Mouse (Mus musculus): ENCODE measurements around the gene Gm20388.

The Gm20388 gene

DNA sequence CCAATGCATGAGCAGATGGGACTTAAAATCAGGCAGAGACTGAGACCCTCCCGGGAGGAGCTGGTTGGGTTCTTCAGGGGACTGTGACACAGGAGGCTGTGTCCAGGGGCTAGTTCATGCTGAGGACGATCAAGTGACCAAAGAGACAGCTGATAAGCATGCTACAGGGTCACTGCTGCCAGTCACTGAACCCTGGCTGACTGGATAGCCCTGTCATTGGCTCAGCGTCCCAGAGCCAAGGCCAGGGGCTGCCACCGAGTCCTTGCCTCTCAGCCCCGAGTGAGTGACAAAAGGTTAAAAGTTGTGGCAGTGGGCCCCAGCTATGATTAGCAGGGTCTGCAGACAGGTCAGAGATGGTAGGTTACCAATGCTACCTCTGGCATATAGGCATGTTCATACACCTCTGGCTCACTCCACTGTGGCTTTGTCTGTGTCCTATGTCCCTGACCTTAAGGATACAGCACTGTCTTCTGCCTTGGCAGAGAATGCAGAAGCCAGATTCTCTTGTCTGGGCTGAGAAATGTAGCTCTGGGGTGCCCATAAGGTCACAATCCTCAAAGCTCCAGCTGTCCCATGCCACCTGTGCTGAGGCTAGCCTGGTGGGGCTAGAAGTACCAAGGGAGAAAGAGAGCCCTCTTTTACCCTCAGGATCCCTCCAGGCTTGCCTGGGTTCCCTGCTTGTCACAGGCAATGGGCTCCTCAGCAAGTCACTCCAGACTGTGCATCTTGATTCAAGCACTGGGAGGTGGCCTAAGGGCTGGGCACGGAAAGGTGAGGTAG lies 2733.7 kb downstream of the Gm20388 start:
- DNase-seq (ENCODE audit: low spot score) = no peak

DNA sequence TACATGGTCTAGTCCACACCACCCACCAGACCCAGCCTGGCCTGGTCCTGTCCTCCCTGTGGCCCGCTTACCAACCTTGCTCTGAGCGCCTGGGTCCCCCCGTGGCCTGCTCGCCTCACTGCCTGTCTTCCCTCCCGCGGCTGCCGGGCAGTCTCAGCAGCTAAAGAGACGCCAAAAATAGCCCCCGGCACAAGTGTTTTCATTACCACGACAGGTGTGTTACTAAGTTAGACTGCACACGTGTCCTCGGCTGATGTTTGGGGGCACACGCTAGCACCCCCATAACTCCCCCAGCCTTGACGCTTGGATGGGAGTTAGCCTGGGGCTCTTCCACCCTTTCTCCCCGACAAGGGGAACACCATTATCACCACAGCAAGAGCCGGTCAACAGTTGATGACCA lies 2735.7 kb downstream of the Gm20388 start:
- DNase-seq (ENCODE audit: low spot score) = no peak

DNA sequence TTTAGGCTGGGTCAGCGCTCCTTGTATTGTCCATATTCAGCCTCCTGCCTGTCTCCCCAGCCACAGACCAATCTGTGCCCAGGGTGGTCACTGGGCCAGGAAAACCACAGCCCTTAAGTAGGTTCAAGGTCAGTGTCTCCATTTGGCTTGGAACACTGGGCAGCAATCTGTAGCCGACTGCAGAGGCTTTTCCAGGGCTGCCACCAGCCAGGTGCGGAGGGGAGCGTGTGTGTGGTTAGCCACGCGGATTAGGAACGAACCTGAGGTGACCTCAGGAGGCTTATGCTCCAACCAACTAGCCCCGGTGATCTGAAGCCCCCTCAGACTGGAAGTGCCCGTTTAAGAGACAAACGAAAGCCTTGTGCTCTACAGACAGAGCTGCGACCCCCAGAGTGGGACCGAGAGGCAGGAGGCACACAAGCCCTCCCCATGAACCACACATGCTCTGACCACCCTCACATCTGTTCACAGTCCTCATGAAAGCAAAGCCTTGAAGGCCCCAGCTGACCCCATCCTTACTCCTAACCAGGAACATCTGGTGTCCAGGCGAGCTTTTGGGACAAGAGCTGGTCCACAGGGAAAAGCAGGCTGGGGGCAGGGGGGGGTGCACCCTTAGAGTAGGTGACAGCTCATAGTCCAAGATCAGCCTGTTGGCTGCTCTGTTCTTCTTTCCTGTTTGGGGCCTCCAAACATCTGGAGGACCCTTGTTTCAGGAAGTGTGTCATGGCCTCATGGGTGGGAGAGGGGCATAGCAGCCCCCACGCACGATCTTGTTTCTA lies 2737.7 kb downstream of the Gm20388 start:
- no peak for DNase-seq (ENCODE audit: low spot score)

DNA sequence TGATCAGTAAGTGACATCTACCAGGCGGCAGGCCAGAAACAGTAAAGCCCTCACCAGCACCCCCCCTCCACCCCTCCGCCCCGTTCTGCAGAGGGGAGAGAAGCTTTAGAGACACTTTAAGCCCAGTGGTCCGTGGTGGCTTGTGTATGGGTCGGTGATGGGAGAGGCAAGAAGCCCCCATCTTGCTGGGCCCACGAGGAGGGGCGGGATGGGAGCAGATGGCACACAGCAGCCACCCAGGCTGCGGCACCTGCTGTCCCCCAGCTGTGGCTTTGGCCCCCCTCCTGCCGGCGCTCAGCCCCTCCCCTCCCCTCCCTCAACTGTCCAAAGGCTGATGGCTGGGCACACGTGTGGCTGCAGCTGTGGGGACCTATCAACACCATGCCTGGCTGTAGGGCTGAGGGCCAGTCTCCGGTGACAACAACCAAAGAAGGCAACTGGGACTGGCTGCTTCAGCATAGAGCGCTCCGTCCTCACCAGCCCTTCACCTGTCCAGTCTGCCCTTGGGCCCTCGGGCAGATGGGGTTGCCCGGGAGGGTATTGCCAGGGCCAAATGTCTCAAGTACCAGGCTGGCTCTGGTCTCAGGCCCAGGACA lies 2740.8 kb downstream of the Gm20388 start:
- DNase-seq (ENCODE audit: low spot score) = no peak

DNA sequence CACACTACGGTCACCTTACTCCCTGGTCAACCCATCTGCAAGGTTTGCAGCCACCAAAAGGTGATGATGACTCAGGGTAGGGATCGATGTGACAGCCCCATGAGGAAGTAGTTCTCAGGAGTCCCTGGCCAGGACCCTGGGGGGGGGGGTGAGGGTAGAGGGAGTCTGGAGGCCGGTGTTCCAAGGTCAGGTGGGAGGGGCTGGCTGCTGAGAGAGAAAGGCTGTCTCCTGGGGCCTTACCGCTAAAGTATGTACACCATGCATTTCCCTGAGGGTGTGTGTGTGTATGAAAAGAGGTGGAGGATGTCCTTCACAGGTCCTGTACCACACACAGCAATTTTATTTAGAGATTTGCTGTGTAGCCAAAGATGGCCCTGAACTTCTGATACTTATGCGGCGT lies 2742.0 kb downstream of the Gm20388 start:
- DNase-seq (ENCODE audit: low spot score) = no peak

DNA sequence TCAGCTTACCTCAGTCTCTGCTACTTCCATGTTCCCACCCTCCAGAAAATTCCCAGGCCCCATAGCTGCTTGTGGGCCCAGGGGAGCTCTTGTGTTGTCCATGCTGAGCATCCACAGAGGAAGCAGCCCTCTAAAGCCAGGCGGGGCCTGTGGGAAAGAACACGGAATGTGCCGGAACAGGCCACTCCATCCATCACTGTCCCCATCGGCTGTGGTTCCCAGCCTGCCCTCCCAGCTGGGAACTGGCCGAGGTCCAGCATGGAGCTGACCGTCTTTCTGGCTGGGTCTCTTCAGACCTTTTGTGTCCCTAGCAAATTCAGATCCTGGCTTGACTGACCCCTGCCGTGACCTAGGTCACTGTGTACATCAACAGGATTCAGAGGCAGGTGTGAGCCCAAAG lies 2744.1 kb downstream of the Gm20388 start:
- no peak for DNase-seq (ENCODE audit: low spot score)

DNA sequence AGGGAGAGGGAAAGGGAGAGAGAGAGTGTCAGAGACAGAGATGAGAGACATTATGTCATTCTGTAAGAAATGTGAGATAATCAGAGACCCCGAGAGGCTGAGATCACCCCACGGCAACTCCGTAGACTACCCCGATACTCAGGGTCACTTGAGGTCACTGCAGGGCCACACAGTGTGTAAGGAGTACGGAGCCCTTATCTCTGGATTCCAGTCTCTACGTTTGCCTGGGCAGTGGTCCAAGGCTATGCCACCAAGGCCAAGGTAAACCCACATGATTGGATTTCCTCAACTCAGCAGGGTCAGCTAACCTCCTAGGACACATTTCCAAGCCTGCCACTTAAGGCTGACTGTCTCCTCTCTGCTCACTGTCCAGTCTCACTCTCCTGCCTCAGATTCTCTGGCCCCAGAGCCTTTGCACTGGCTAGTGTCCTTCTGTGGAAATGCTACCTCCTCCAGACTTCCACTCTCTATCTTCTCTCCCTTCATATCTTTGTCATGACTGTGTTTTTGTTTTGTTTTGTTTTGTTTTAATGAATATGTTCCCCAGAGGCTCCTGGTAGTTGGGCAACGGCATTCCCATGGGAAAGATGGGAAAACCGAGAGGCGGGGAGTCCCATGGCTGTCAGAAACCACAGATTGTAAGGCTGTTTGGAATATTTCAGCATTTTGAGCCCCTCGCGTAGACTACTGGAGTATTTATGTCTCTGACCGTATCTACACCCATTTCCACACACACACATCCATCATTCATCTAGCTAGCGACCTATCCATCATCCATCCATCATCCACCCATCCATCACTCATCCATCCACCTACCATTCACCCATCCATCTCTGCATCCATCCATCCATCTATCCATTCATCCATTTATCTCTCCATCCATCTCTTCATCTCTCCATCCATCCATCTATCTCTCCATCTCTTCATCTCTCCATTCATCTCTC lies 2745.7 kb downstream of the Gm20388 start:
- no peak for DNase-seq (ENCODE audit: low spot score)

DNA sequence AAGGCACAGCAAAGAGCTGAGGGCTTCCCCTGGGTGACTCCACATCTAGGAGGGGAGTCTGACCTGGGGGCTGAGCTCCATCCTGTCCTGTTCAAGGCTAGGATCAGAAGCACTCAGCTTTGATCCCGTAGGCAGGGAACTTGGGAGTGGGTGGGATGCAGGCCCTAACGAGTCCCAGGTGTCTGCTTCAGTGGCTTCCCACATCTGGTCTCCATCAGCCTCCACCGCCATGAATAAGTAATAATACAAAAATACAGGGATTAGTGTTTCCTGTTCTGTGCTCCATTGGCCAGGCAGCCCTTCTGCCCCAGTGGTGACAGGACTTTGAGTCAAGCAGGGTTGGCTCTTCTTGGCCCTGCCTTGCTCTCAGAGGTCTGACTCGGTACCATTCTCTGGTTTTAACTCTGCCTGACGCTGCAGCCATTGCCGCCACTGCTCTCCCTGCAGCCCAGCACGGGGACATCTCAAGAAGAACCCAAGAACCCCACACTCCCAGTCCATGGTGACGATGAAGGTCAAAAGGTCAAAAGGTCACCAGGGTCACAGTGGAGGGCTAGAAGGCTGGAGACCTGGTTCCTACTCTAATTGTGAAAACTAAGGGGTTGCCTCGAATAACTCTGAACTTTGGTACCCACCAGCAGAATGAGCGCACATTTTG lies 2747.6 kb downstream of the Gm20388 start:
- DNase-seq (ENCODE audit: low spot score) = no peak

DNA sequence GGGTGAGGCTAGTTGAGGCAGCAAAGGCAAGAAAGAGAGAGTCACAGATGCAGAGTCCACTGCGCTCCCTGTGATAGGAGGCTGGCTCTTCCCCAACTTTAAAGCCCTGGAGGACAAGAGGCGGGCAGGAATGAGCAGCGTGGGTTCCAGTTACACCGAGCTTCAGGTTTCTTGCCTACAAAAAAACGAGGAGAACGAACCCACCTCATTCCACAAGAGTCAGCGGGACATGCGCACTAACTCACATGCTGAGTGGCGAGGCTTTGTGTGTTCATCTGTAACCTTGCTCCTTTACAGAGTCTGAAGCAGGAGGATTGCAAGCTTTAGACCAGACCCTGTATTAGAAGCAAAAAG lies 2748.1 kb downstream of the Gm20388 start:
- no peak for DNase-seq (ENCODE audit: low spot score)

DNA sequence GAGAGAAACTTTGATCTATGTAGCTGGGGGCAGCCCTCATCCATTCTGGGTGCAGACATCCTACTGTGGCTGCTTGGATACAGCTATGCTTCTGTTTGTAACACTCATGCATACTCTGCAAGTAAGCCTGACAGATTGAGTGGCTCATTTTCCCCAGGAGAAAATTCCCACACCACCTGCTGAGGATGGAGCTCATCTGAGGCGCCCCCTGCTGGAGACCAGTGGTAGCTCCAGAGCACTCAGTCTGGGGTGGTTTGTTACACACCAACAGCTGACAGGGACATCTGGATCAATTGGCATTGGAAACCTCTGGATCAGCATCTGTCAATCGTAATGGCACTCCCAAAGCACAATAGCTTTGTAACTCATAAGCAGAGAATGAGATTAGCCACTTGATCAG lies 2749.4 kb downstream of the Gm20388 start:
- DNase-seq (ENCODE audit: low spot score) = no peak

DNA sequence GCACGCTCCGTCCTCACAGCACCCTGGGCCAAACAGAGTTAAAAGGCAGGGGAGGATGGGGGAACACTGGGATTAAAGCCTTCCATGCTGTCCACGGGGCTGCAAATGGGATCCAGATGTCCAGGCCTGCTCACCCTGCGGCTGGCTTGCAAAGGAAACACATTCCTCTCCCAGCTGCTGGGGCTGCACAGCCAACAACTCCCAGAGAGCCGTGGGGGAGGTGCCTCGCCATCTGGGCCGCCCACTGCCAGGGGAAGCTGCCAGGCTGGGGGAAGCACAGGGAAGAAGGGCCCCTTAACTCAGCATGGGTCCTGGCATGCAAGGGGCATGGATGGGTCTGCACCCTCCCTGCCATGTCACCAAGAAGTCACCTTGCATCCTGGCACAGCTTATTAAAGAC lies 2750.5 kb downstream of the Gm20388 start:
- DNase-seq (ENCODE audit: low spot score) = peak; percentile 61

DNA sequence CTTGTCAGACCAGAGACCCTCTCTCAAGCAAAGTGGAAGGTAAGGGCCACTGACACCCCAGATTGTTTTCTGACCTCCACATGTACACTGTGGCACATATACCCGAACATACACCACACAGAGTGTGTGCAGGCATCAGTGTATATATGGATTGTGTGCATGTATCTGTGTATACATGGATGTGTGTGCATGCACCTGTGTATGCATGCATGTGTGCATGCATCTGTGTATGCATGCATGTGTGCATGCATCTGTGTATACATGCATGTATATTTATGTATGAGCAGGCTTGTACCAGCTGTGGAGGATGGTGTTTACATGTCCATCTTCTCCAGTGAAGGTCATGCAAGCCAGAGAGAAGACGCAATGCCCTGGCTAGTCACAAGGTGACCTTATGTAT lies 2751.3 kb downstream of the Gm20388 start:
- DNase-seq (ENCODE audit: low spot score) = no peak

DNA sequence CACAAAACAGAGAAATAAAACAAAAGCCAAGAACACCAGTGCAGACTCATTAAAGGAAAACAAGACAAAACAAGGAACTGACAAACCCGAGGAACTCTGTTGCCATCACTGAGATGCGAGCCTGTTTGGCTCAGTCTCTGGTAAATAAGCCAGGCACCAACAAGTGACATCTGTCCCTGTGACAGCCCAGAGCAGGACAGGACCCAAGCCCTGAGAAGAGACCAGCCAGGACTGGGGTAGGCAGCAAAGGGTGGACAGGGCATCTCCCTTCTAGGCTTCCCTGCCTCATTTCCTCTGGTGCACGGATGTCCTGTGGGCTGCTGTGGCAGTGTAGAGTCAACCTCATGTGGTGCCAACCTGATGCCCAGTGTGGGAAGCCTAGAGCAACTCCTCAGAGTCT lies 2752.5 kb downstream of the Gm20388 start:
- DNase-seq (ENCODE audit: low spot score) = no peak

DNA sequence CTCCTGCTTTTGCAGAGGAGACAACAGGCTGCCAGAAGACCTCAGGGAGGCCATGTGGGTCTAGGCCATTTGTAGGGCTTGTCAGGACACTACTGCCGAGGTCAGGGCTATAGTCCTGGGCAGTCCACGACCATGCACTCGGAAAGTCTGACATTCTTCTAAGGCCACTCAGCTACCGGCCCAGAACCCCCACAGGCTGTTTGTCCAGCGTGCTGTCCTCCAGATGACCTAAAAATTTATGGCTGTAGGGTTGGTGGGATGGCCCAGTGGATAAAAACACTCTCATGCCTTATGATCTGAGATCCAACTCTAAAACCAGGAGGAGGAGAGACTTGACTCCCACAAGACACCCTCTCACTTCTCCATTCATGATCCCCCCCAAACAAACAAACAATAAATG lies 2753.0 kb downstream of the Gm20388 start:
- DNase-seq (ENCODE audit: low spot score) = no peak

DNA sequence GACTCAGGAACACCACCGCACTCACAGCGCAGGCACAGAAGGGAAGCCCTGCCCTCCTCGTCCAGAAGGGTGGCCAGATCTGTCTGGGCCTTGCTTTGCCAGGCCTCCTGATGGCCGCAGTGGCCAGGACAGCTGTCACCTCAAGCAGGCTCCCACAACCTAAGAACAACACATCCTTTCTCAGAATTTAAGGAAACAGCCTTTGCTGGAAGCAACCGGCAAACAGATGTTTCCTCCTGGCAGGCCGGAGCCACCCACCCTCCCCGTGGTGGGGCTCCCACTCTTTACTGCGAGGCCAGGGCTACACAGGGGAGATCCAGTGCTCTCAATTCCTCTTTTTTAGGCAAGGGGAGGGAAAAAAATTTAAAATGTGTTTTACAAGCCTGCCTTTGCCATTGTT lies 2754.6 kb downstream of the Gm20388 start:
- DNase-seq (ENCODE audit: low spot score) = no peak

DNA sequence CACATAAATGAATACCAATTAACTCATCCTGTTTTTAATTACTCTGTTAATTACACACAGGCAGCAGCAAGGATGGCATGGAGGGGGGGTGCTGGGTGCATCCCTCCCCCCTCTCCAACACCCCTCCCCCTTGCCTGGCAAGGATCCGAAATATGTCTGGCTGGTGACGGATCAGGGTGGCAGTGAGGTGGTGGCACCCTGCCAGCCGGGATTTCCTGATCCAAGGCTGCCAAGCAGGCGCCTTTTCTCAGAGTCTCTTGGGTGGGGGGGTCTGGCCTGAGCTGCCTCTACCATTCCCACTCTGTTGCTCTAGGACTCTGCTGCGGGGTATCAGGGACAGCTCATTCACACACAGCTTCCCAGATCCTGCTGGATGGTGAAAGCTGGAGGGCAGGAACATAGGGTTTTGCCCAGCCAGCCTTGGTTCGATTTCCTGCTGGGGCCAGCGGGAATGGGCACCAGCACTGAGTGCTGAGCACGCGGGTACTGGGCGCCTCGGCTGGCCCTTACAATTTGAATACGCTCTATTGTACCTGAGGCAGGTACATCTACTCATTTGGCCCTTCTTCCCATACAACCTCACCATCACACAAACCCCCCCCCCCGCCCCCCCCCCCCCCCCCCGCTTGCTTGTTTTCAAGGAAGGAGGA lies 2755.2 kb downstream of the Gm20388 start:
- DNase-seq (ENCODE audit: low spot score) = peak; percentile 62

DNA sequence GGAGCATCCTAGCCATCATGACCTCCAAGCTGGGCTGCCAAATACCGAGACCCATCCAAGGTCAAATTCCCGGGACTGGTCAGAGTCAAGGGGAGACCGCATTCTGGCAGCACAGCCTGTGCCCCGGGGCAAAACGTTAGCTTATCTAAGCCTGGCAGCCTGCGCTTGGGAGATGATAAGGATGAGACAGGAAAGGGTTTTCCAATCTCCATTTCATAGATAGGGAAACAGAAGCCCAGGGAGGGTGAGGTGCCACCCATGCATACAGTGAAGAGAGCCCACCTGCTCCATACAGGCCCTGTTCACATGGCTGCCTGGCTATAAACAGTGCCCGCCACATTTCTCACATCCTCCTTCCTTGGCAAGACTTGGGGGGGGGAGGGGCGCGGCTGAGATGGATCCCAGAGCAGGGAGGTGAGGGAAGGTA lies 2755.7 kb downstream of the Gm20388 start:
- no peak for DNase-seq (ENCODE audit: low spot score)

DNA sequence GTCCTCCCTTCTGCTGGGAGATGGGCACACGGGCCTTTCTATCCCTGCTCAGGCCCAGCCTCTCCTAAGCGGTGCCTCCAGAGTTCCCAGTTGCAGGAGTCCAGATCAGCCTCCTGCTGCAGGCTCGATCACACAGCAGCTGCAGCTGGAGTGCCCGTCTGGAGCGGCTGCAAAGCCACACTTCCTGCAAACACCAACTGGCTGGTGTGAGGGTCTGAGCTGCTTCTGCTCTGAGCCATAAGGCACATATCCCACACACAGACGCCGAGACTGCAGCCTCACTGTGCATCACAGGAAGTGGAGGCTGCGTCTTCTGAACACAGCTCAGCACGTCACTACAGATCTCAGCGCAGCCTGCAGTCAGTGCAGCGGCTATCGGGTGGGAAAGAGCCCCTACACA lies 2756.2 kb downstream of the Gm20388 start:
- DNase-seq (ENCODE audit: low spot score) = no peak

DNA sequence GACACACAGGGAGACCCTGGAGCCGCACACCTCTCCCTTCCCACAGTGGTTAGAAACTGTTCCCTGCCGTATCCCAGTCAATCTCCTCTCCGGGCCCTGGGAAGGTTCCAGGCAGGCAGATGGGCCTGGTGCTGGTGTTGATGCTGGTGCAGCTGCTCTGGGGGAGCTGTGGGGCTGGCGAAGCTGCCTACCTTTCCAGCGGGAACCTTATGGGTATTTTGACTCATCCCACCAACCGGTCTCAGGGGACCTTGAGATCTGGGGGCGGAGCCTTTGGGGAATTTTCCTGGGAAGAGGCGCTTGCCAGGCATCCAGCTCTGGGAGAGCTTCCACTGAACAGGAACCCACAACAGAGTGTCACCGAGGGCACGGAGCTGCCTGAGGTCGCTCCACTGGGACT lies 2757.2 kb downstream of the Gm20388 start:
- no peak for DNase-seq (ENCODE audit: low spot score)

DNA sequence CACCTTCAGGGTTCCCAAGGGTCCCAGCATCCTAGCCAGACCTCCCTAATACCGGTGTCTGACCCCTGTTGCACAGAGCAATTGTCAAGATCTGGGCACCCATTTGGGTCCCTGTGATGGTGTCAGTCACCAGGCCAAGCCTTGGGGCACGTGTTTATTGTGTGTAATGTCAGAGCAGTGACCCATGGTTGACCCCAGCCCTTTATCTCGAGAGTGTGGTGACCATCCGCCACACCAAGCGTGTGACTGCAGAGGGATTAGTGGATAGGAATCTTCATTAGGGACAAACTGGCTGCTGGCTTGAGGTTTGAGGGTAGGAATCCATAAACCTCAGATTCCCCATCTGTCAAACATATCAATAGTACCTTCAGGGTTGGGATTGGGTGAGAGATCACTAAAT lies 2758.7 kb downstream of the Gm20388 start:
- DNase-seq (ENCODE audit: low spot score) = no peak

DNA sequence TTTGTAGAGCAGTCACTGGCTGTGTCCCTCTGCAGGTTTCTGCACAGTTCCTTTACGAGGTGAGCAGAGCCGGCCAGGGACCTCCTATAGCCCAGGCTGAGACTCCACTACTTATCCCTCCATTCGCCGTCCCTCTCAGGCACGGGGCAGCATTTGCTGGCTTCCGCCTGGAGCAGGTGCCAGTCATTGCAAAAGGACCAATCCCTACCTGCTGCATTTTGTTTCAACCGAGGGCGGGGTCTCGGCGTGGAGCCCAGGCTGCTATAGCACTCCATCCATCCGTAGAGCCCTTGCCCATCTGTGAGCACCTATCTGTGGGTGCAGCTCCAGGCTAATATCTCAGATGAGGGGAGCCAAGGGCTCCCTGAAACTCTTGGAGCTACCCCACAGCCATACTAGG lies 2759.4 kb downstream of the Gm20388 start:
- no peak for DNase-seq (ENCODE audit: low spot score)

Measured in ovary, postnatal 14 days (tissue).